Mouse (Mus musculus) cortical plate, adult 2 months (tissue): Measurements from ENCODE around the gene H60b.

ENCODE experiments used
- CTCF ChIP-seq: fragments of 200-500 bp; IDR thresholded peaks from 2 replicates; pipeline ENCODE4 v1.5.1; 2011; ENCODE audit warnings: mild to moderate bottlenecking, control low read depth, low read length; ENCODE audit not compliant: insufficient read depth; ENCODE audit errors: extremely low read depth
- POLR2A ChIP-seq: fragments of 200-500 bp; IDR thresholded peaks from 2 replicates; pipeline ENCODE4 v1.6.1; 2011; ENCODE audit warnings: mild to moderate bottlenecking, low read length, control low read depth; ENCODE audit not compliant: insufficient read depth; ENCODE audit errors: extremely low read depth

GRCm38 (mm10) chr10:22148441-22149072, 9.8 kb upstream of the H60b start:
- TF ChIP-seq POLR2A (no peak), CTCF (no peak)
